Mouse (Mus musculus): ENCODE data around the gene Cyfip2. TPM values are rescaled to one million over a fixed set of nuclear protein-coding genes. Genes with fewer than 3 reads are reported as not detected.

Cyfip2 gene
- polyA plus RNA-seq, 1 experiment: 31.2 TPM

GRCm38 (mm10) chr11:46246393-46246792 is 66.3 kb downstream of the Cyfip2 start:
- no peaks in the 10 kb centered on the region for H3K4me1 ChIP-seq (ENCODE audit: control insufficient read depth, insufficient read depth, low read length)
- no peaks in the 10 kb centered on the region for H3K9me3 ChIP-seq (replicated peaks; ENCODE audit: control insufficient read depth, insufficient read depth, low read length, poor library complexity, severe bottlenecking)
- no peak overlapping the region for H3K4me3 ChIP-seq (ENCODE audit: low read depth, low read length)
- H3K27me3 ChIP-seq (ENCODE audit: control insufficient read depth, insufficient read depth, low read length, poor library complexity, severe bottlenecking): no peaks in the 10 kb centered on the region
- H3K9ac ChIP-seq (ENCODE audit: low read depth, poor library complexity, severe bottlenecking): no peak overlapping the region
- TF ChIP-seq POLR2A (IDR thresholded peaks at IDR 0.05; ENCODE audit: insufficient read depth, low read length) (no peak), EP300 (IDR thresholded peaks at IDR 0.05; ENCODE audit: insufficient read depth, low read depth, low read length) (no peak), CTCF (IDR thresholded peaks at IDR 0.05; ENCODE audit: low read depth, low read length) (no peak)
- no peak overlapping the region for H3K27ac ChIP-seq (ENCODE audit: insufficient read depth, low read length)
- no peaks in the 10 kb centered on the region for H3K36me3 ChIP-seq (ENCODE audit: control insufficient read depth, insufficient read depth, low read length, poor library complexity, severe bottlenecking)

GRCm38 (mm10) chr11:46245926-46246325 is 66.7 kb downstream of the Cyfip2 start:
- no peak overlapping the region for H3K9ac ChIP-seq (ENCODE audit: low read depth, poor library complexity, severe bottlenecking)
- H3K27me3 ChIP-seq (ENCODE audit: control insufficient read depth, insufficient read depth, low read length, poor library complexity, severe bottlenecking): no peaks in the 10 kb centered on the region
- H3K4me1 ChIP-seq (ENCODE audit: control insufficient read depth, insufficient read depth, low read length): no peaks in the 10 kb centered on the region
- TF ChIP-seq POLR2A (IDR thresholded peaks at IDR 0.05; ENCODE audit: insufficient read depth, low read length): no peak
- no peak overlapping the region for H3K4me3 ChIP-seq (ENCODE audit: low read depth, low read length)
- H3K9me3 ChIP-seq (replicated peaks; ENCODE audit: control insufficient read depth, insufficient read depth, low read length, poor library complexity, severe bottlenecking): no peaks in the 10 kb centered on the region
- no peak overlapping the region for H3K27ac ChIP-seq (ENCODE audit: insufficient read depth, low read length)
- no peaks in the 10 kb centered on the region for H3K36me3 ChIP-seq (ENCODE audit: control insufficient read depth, insufficient read depth, low read length, poor library complexity, severe bottlenecking)

- Histone ChIP-seq H3K9me3 (replicated peaks; ENCODE audit: control insufficient read depth, insufficient read depth, low read length, poor library complexity, severe bottlenecking) (no peaks in the 10 kb centered on the region), H3K36me3 (ENCODE audit: control insufficient read depth, insufficient read depth, low read length, poor library complexity, severe bottlenecking) (no peaks in the 10 kb centered on the region), H3K4me3 (ENCODE audit: low read depth, low read length) (no peak overlapping the region), H3K27me3 (ENCODE audit: control insufficient read depth, insufficient read depth, low read length, poor library complexity, severe bottlenecking) (no peaks in the 10 kb centered on the region), H3K9ac (ENCODE audit: low read depth, poor library complexity, severe bottlenecking) (no peak overlapping the region), H3K4me1 (ENCODE audit: control insufficient read depth, insufficient read depth, low read length) (no peaks in the 10 kb centered on the region), H3K27ac (ENCODE audit: insufficient read depth, low read length) (no peak overlapping the region)
- TF ChIP-seq CTCF (IDR thresholded peaks at IDR 0.05; ENCODE audit: low read depth, low read length): no peak
- no peak for TF ChIP-seq EP300 (IDR thresholded peaks at IDR 0.05; ENCODE audit: insufficient read depth, low read depth, low read length)
- no peak for TF ChIP-seq POLR2A (IDR thresholded peaks at IDR 0.05; ENCODE audit: insufficient read depth, low read length)
Observed at GRCm38 (mm10) chr11:46244731-46245604, 67.7 kb downstream of the Cyfip2 start.

GRCm38 (mm10) chr11:46241985-46242384 is 70.7 kb downstream of the Cyfip2 start:
- Histone ChIP-seq H3K36me3 (ENCODE audit: control insufficient read depth, insufficient read depth, low read length, poor library complexity, severe bottlenecking) (no peaks in the 10 kb centered on the region), H3K27ac (ENCODE audit: insufficient read depth, low read length) (no peak overlapping the region), H3K4me1 (ENCODE audit: control insufficient read depth, insufficient read depth, low read length) (no peaks in the 10 kb centered on the region), H3K4me3 (ENCODE audit: low read depth, low read length) (no peak overlapping the region), H3K27me3 (ENCODE audit: control insufficient read depth, insufficient read depth, low read length, poor library complexity, severe bottlenecking) (no peaks in the 10 kb centered on the region), H3K9ac (ENCODE audit: low read depth, poor library complexity, severe bottlenecking) (no peak overlapping the region), H3K9me3 (replicated peaks; ENCODE audit: control insufficient read depth, insufficient read depth, low read length, poor library complexity, severe bottlenecking) (no peaks in the 10 kb centered on the region)
- TF ChIP-seq CTCF (IDR thresholded peaks at IDR 0.05; ENCODE audit: low read depth, low read length): no peak
- TF ChIP-seq EP300 (IDR thresholded peaks at IDR 0.05; ENCODE audit: insufficient read depth, low read depth, low read length): no peak
- no peak for TF ChIP-seq POLR2A (IDR thresholded peaks at IDR 0.05; ENCODE audit: insufficient read depth, low read length)

GRCm38 (mm10) chr11:46241150-46241673 is 71.4 kb downstream of the Cyfip2 start:
- Histone ChIP-seq H3K36me3 (ENCODE audit: control insufficient read depth, insufficient read depth, low read length, poor library complexity, severe bottlenecking) (no peaks in the 10 kb centered on the region), H3K27me3 (ENCODE audit: control insufficient read depth, insufficient read depth, low read length, poor library complexity, severe bottlenecking) (no peaks in the 10 kb centered on the region), H3K4me3 (ENCODE audit: low read depth, low read length) (no peak overlapping the region), H3K27ac (ENCODE audit: insufficient read depth, low read length) (no peak overlapping the region), H3K9me3 (replicated peaks; ENCODE audit: control insufficient read depth, insufficient read depth, low read length, poor library complexity, severe bottlenecking) (no peaks in the 10 kb centered on the region), H3K9ac (ENCODE audit: low read depth, poor library complexity, severe bottlenecking) (no peak overlapping the region), H3K4me1 (ENCODE audit: control insufficient read depth, insufficient read depth, low read length) (no peaks in the 10 kb centered on the region)
- TF ChIP-seq EP300 (IDR thresholded peaks at IDR 0.05; ENCODE audit: insufficient read depth, low read depth, low read length) (no peak), POLR2A (IDR thresholded peaks at IDR 0.05; ENCODE audit: insufficient read depth, low read length) (no peak), CTCF (IDR thresholded peaks at IDR 0.05; ENCODE audit: low read depth, low read length) (no peak)

- Histone ChIP-seq H3K4me3 (ENCODE audit: low read depth, low read length) (no peak overlapping the region), H3K9me3 (replicated peaks; ENCODE audit: control insufficient read depth, insufficient read depth, low read length, poor library complexity, severe bottlenecking) (no peaks in the 10 kb centered on the region), H3K27ac (ENCODE audit: insufficient read depth, low read length) (no peak overlapping the region), H3K9ac (ENCODE audit: low read depth, poor library complexity, severe bottlenecking) (no peak overlapping the region), H3K4me1 (ENCODE audit: control insufficient read depth, insufficient read depth, low read length) (no peaks in the 10 kb centered on the region), H3K36me3 (ENCODE audit: control insufficient read depth, insufficient read depth, low read length, poor library complexity, severe bottlenecking) (no peaks in the 10 kb centered on the region), H3K27me3 (ENCODE audit: control insufficient read depth, insufficient read depth, low read length, poor library complexity, severe bottlenecking) (no peaks in the 10 kb centered on the region)
- no peak for TF ChIP-seq EP300 (IDR thresholded peaks at IDR 0.05; ENCODE audit: insufficient read depth, low read depth, low read length)
- no peak for TF ChIP-seq CTCF (IDR thresholded peaks at IDR 0.05; ENCODE audit: low read depth, low read length)
- no peak for TF ChIP-seq POLR2A (IDR thresholded peaks at IDR 0.05; ENCODE audit: insufficient read depth, low read length)
Observed at GRCm38 (mm10) chr11:46236976-46237375, 75.7 kb downstream of the Cyfip2 start.
